Mouse (Mus musculus): ENCODE measurements around the gene Spata5. TPM values are rescaled to one million over a fixed set of nuclear protein-coding genes. Genes with fewer than 3 reads are reported as not detected.

Gene Spata5
- polyA plus RNA-seq, 1 experiment from 2014 or later, result 17.8 TPM

GRCm38 (mm10) chr3:37397646-37398045 is 22.1 kb upstream of the Spata5 start:
- H3K27me3 ChIP-seq, result no peaks in the 10 kb centered on the region
- H3K9me3 ChIP-seq (replicated peaks), result no peaks in the 10 kb centered on the region
- no peak overlapping the region for H3K4me3 ChIP-seq (replicated peaks)
- no peaks in the 10 kb centered on the region for H3K4me1 ChIP-seq (replicated peaks)
- no peak overlapping the region for H3K4me2 ChIP-seq
- ATAC-seq (ENCODE audit: insufficient read depth), result no peak
- H3K27ac ChIP-seq (replicated peaks), result no peak overlapping the region
- 63% methylated on average over 3 of the region's 3 CpGs for WGBS (ENCODE audit: insufficient replicate concordance)
- H3K9ac ChIP-seq, result no peak overlapping the region
- no peaks in the 10 kb centered on the region for H3K36me3 ChIP-seq (replicated peaks)

- no peak overlapping the region for H3K27ac ChIP-seq (replicated peaks)
- no peak overlapping the region for H3K9ac ChIP-seq
- no peaks in the 10 kb centered on the region for H3K9me3 ChIP-seq (replicated peaks)
- H3K27me3 ChIP-seq, result no peaks in the 10 kb centered on the region
- WGBS (ENCODE audit: insufficient replicate concordance), result 62% methylated on average over 7 of the region's 7 CpGs
- no peak overlapping the region for H3K4me2 ChIP-seq
- ATAC-seq (ENCODE audit: insufficient read depth), result no peak
- H3K36me3 ChIP-seq (replicated peaks), result no peaks in the 10 kb centered on the region
- no peak overlapping the region for H3K4me3 ChIP-seq (replicated peaks)
- no peaks in the 10 kb centered on the region for H3K4me1 ChIP-seq (replicated peaks)
These were observed 20.9 kb upstream of the Spata5 start for GRCm38 (mm10) chr3:37398661-37399395.

GRCm38 (mm10) chr3:37401729-37402610 is 17.7 kb upstream of the Spata5 start:
- no peaks in the 10 kb centered on the region for H3K4me1 ChIP-seq (replicated peaks)
- WGBS (ENCODE audit: insufficient replicate concordance), result 70% methylated on average over 11 of the region's 11 CpGs
- no peak overlapping the region for H3K4me3 ChIP-seq (replicated peaks)
- H3K4me2 ChIP-seq, result no peak overlapping the region
- no peaks in the 10 kb centered on the region for H3K36me3 ChIP-seq (replicated peaks)
- H3K27ac ChIP-seq (replicated peaks), result no peak overlapping the region
- ATAC-seq (ENCODE audit: insufficient read depth), result no peak
- H3K9ac ChIP-seq, result no peak overlapping the region
- no peaks in the 10 kb centered on the region for H3K9me3 ChIP-seq (replicated peaks)
- H3K27me3 ChIP-seq, result no peaks in the 10 kb centered on the region

- no peaks in the 10 kb centered on the region for H3K9me3 ChIP-seq (replicated peaks)
- H3K27me3 ChIP-seq, result no peaks in the 10 kb centered on the region
- H3K9ac ChIP-seq, result no peak overlapping the region
- ATAC-seq (ENCODE audit: insufficient read depth), result no peak
- H3K27ac ChIP-seq (replicated peaks), result no peak overlapping the region
- H3K36me3 ChIP-seq (replicated peaks), result no peaks in the 10 kb centered on the region
- H3K4me3 ChIP-seq (replicated peaks), result no peak overlapping the region
- H3K4me2 ChIP-seq, result no peak overlapping the region
- no peaks in the 10 kb centered on the region for H3K4me1 ChIP-seq (replicated peaks)
These were observed 12.1 kb upstream of the Spata5 start for GRCm38 (mm10) chr3:37407598-37407997.

- H3K36me3 ChIP-seq (replicated peaks), result no peaks in the 10 kb centered on the region
- H3K4me3 ChIP-seq (replicated peaks), result no peak overlapping the region
- no peak for ATAC-seq (ENCODE audit: insufficient read depth)
- no peaks in the 10 kb centered on the region for H3K27me3 ChIP-seq
- WGBS (ENCODE audit: insufficient replicate concordance), result 72% methylated on average over 3 of the region's 3 CpGs
- H3K27ac ChIP-seq (replicated peaks), result no peak overlapping the region
- H3K4me1 ChIP-seq (replicated peaks), result peaks cover 8% of the 10 kb centered on the region
- no peak overlapping the region for H3K9ac ChIP-seq
- H3K9me3 ChIP-seq (replicated peaks), result no peaks in the 10 kb centered on the region
- no peak overlapping the region for H3K4me2 ChIP-seq
These were observed 6.2 kb upstream of the Spata5 start for GRCm38 (mm10) chr3:37413446-37413845.

- H3K4me2 ChIP-seq, result no peak overlapping the region
- H3K36me3 ChIP-seq (replicated peaks), result no peaks in the 10 kb centered on the region
- H3K27me3 ChIP-seq, result no peaks in the 10 kb centered on the region
- H3K9ac ChIP-seq, result no peak overlapping the region
- no peak overlapping the region for H3K4me3 ChIP-seq (replicated peaks)
- no peaks in the 10 kb centered on the region for H3K9me3 ChIP-seq (replicated peaks)
- no peak for ATAC-seq (ENCODE audit: insufficient read depth)
- no peak overlapping the region for H3K27ac ChIP-seq (replicated peaks)
- WGBS (ENCODE audit: insufficient replicate concordance), result 44% methylated on average over 14 of the region's 14 CpGs
- H3K4me1 ChIP-seq (replicated peaks), result peaks cover 16% of the 10 kb centered on the region
These were observed 5.2 kb upstream of the Spata5 start for GRCm38 (mm10) chr3:37414413-37414960.

- H3K4me2 ChIP-seq, result peak overlapping the region; percentile 96
- no peaks in the 10 kb centered on the region for H3K36me3 ChIP-seq (replicated peaks)
- WGBS (ENCODE audit: insufficient replicate concordance), result 66% methylated on average over 5 of the region's 5 CpGs
- peak overlapping the region; percentile 91 for H3K27ac ChIP-seq (replicated peaks)
- no peaks in the 10 kb centered on the region for H3K9me3 ChIP-seq (replicated peaks)
- H3K4me3 ChIP-seq (replicated peaks), result peak overlapping the region; percentile 83
- H3K9ac ChIP-seq, result peak overlapping the region; percentile 73; the same call in 1 of the 2 replicates
- no peak for ATAC-seq (ENCODE audit: insufficient read depth)
- no peaks in the 10 kb centered on the region for H3K27me3 ChIP-seq
- peaks cover 30% of the 10 kb centered on the region for H3K4me1 ChIP-seq (replicated peaks)
These were observed 1.4 kb upstream of the Spata5 start for GRCm38 (mm10) chr3:37418341-37418740.

GRCm38 (mm10) chr3:37418961-37419457 is 687 bp upstream of the Spata5 start:
- Histone ChIP-seq H3K9me3 (replicated peaks) (no peaks in the 10 kb centered on the region), H3K36me3 (replicated peaks) (no peaks in the 10 kb centered on the region), H3K4me1 (replicated peaks) (peaks cover 30% of the 10 kb centered on the region), H3K27me3 (no peaks in the 10 kb centered on the region), H3K27ac (replicated peaks) (peak overlapping the region; percentile 91), H3K4me3 (replicated peaks) (peak overlapping the region; percentile 83), H3K4me2 (peak overlapping the region; percentile 96), H3K9ac (peak overlapping the region; percentile 73)
- under 1% methylated on average over 30 of the region's 30 CpGs for WGBS (ENCODE audit: insufficient replicate concordance)
- ATAC-seq (ENCODE audit: insufficient read depth), result peak; percentile 29

GRCm38 (mm10) chr3:37420072-37420471 is 376 bp downstream of the Spata5 start, which contains the start of gene Nudt6:
Gene Nudt6 (minus strand): TSS chr3:37420211.
- Histone ChIP-seq H3K9ac (peak within 1 kb of the TSS; percentile 81), H3K27me3 (no peaks in the 10 kb centered on the region), H3K4me3 (replicated peaks) (peak within 1 kb of the TSS; percentile 83), H3K9me3 (replicated peaks) (no peaks in the 10 kb centered on the region), H3K4me2 (peak within 1 kb of the TSS; percentile 96), H3K27ac (replicated peaks) (peak within 1 kb of the TSS; percentile 91), H3K4me1 (replicated peaks) (peaks cover 27% of the 10 kb centered on the region), H3K36me3 (replicated peaks) (peaks cover 5% of the 10 kb centered on the region; the same call in 1 of the 2 replicates)
- peak; percentile 78 for ATAC-seq (ENCODE audit: insufficient read depth)
- WGBS (ENCODE audit: insufficient replicate concordance), result under 1% methylated on average over 50 of the region's 50 CpGs

GRCm38 (mm10) chr3:37420641-37421040 is 945 bp downstream of the Spata5 start:
- H3K27me3 ChIP-seq, result no peaks in the 10 kb centered on the region
- peak overlapping the region; percentile 96 for H3K4me2 ChIP-seq

GRCm38 (mm10) chr3:37421179-37421578 is 1.5 kb downstream of the Spata5 start:
- Histone ChIP-seq H3K4me3 (replicated peaks) (peak overlapping the region; percentile 83), H3K36me3 (replicated peaks) (peaks cover 13% of the 10 kb centered on the region), H3K27me3 (no peaks in the 10 kb centered on the region), H3K4me1 (replicated peaks) (peaks cover 27% of the 10 kb centered on the region), H3K4me2 (peak overlapping the region; percentile 96), H3K9me3 (replicated peaks) (no peaks in the 10 kb centered on the region), H3K9ac (peak overlapping the region; percentile 81), H3K27ac (replicated peaks) (peak overlapping the region; percentile 91)
- WGBS (ENCODE audit: insufficient replicate concordance), result 10% methylated on average over 3 of the region's 3 CpGs
- no peak for ATAC-seq (ENCODE audit: insufficient read depth)

More at GRCm38 (mm10) chr3:37420641-37421040, 945 bp downstream of the Spata5 start:
- H3K4me3 ChIP-seq (replicated peaks), result peak overlapping the region; percentile 83
- peaks cover 10% of the 10 kb centered on the region for H3K36me3 ChIP-seq (replicated peaks)
- peaks cover 27% of the 10 kb centered on the region for H3K4me1 ChIP-seq (replicated peaks)
- WGBS (ENCODE audit: insufficient replicate concordance), result 0% methylated on average over 24 of the region's 24 CpGs
- H3K9ac ChIP-seq, result peak overlapping the region; percentile 81
- peak overlapping the region; percentile 91 for H3K27ac ChIP-seq (replicated peaks)
- no peaks in the 10 kb centered on the region for H3K9me3 ChIP-seq (replicated peaks)
- no peak for ATAC-seq (ENCODE audit: insufficient read depth)
